In the genomic region with DNA sequence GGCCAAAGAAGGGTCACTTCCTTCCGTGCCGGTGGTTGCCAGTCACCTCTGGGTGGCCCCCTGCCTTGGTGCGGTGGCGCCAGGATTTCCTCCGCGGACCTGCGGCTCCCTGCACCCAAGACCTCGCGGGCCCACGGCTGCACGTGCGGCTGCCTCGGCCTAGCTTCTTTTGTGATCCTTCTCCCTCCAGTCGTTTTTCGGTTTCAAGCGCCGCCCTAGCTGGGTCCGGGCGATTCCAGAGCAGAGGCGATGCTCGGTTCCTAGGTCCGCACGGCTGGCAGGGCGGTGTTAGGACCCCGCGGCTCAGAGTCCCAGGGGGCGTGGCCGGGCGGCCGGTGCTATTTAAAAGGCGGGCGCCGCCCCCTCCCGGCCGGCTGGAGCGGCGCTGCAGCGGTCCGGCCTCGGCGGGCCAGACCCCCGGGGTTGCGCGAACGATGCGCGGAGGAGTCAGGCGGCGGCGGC, we compare ENCODE assay signal across 1 mouse cellular context.
A peak's percentile ranks its signal among the peaks of the same experiment; 100 is the strongest.
TF ChIP-seq lines count a peak whose summit lies in the region.

No protein-coding gene starts in this region.

TF ChIP-seq in CH12.LX, 34 proteins besides CTCF, POLR2A, EP300 and RAD21 (continued from another document):
- TF ChIP-seq ZMIZ1 (IDR thresholded peaks at IDR 0.05; ENCODE audit: low read depth, low read length) = peak; percentile 78; the same call in 1 of the 2 replicates
- no peak for TF ChIP-seq E2F4 (IDR thresholded peaks at IDR 0.05; ENCODE audit: insufficient replicate concordance, low read depth, low read length)
- TF ChIP-seq ELF1 (IDR thresholded peaks at IDR 0.05; ENCODE audit: low read depth, low read length) = peak; percentile 49; the same call in 1 of the 2 replicates
- TF ChIP-seq MAFK (IDR thresholded peaks at IDR 0.05; ENCODE audit: insufficient replicate concordance, low read length) = no peak
- TF ChIP-seq IRF4 (IDR thresholded peaks at IDR 0.05; ENCODE audit: low read depth, low read length) = peak; percentile 55
- peak; percentile 87 for TF ChIP-seq TCF12 (IDR thresholded peaks at IDR 0.05; ENCODE audit: low read depth, low read length)
- TF ChIP-seq RCOR1 (conservative IDR thresholded peaks at IDR 0.05; ENCODE audit: low read depth, low read length) = no peak
- TF ChIP-seq MYC (IDR thresholded peaks at IDR 0.05; ENCODE audit: low read depth, low read length) = no peak
